Mouse (Mus musculus): ENCODE measurements around the gene Naa11.

DNA sequence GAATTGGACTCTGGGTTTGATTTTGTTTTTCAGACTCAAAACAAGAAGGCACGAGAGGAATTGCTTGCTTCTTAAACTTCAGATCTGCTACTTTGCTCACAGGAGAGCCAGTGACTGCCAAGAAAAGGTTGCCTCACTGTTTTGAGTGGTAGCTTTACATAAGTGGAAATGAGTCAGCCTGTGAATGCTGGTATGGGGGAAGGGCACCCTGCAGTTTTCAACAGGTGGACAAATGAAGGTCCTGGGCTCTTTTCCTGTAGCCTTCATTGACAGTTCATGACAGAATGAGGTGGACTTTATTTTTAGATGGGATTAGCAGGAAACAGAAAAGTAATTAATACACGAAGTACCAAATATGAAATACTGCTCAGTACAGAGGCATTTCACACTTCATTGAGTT, 29.6 kb downstream of the Naa11 start:
- TF ChIP-seq POLR2A (IDR thresholded peaks at IDR 0.05; ENCODE audit: borderline replicate concordance, control insufficient read depth, low read depth, low read length): no peak
- TF ChIP-seq CTCF (IDR thresholded peaks at IDR 0.05; ENCODE audit: control insufficient read depth, insufficient read depth, low read length): no peak

Measured in bone marrow, adult 2 months (tissue).